Mouse (Mus musculus) kidney, embryonic 14.5 days (tissue): ENCODE measurements around the gene Ccl8. TPM values are rescaled to one million over a fixed set of nuclear protein-coding genes. Genes with fewer than 3 reads are reported as not detected.

Experiments
- ATAC-seq: fragments of 200-750 bp; cut with Nextera tagmentation; 2 replicates; pipeline ENCODE4 v1.8.0; 2017; ENCODE audit warnings: moderate number of reproducible peaks, mild to moderate bottlenecking, moderate TSS enrichment, moderate library complexity; ENCODE audit not compliant: low FRiP score, low TSS enrichment
- H3K27ac ChIP-seq: fragments of 300-500 bp; sonication (generic); 2 replicates; pipeline ENCODE4 v1.5.1; 2014; ENCODE audit warnings: low read depth, mild to moderate bottlenecking, low read length, moderate library complexity, mixed read lengths
- H3K27me3 ChIP-seq: fragments of 300-500 bp; sonication (generic); 2 replicates; pipeline ENCODE4 v1.6.1; 2014; ENCODE audit warnings: mild to moderate bottlenecking, low read length; ENCODE audit not compliant: control insufficient read depth, insufficient read depth
- H3K36me3 ChIP-seq: fragments of 300-500 bp; sonication (generic); 2 replicates; pipeline ENCODE4 v1.6.1; 2014; ENCODE audit warnings: low read length, mixed read lengths; ENCODE audit not compliant: control insufficient read depth, insufficient read depth
- H3K4me1 ChIP-seq: fragments of 300-500 bp; sonication (generic); 2 replicates; pipeline ENCODE4 v1.6.1; 2014; ENCODE audit warnings: low read length, mixed read lengths; ENCODE audit not compliant: control insufficient read depth, insufficient read depth
- H3K4me2 ChIP-seq: fragments of 300-500 bp; sonication (generic); replicated peaks from 2 replicates; pipeline ENCODE4 v1.6.1; 2014; ENCODE audit warnings: low read depth, mild to moderate bottlenecking, low read length
- H3K4me3 ChIP-seq: fragments of 300-500 bp; sonication (generic); 2 replicates; pipeline ENCODE4 v1.5.1; 2014; ENCODE audit warnings: mild to moderate bottlenecking, low read length
- H3K9ac ChIP-seq: fragments of 300-500 bp; sonication (generic); 2 replicates; pipeline ENCODE4 v1.6.1; 2014; ENCODE audit warnings: low read depth, mild to moderate bottlenecking, low read length, moderate library complexity
- H3K9me3 ChIP-seq: fragments of 300-500 bp; sonication (generic); 2 replicates; pipeline ENCODE4 v1.6.1; 2016; ENCODE audit warnings: low read length; ENCODE audit not compliant: control insufficient read depth
- WGBS: fragments of 180-500 bp; shearing (Covaris S2); extraction: QIAGEN DNeasy Blood & Tissue Kit; methylation state at CpG from one replicate; pipeline ENCODE4 v1.1.7; 2014; 5-methylcytosine and 5-hydroxymethylcytosine counted together
- polyA plus RNA-seq: library from polyadenylated mRNA; unstranded; fragments of >200 nt; fragmentation: Nextera tagmentation; extraction: Ambion mirVana; gene quantifications from 2 replicates; pipeline ENCODE4 v1.2.1, GENCODE M21; 2014

Ccl8 gene
- polyA plus RNA-seq, 1 experiment from 2014 or later, result not detected

GRCm38 (mm10) chr11:82139492-82140094 is 24.6 kb downstream of the Ccl8 start:
- 0 out of 2 replicates have a peak, but pooled peaks cover 5% of the 10 kb centered on the region for H3K4me1 ChIP-seq
- ATAC-seq, result peak; percentile 88; the same call in 1 of the 2 replicates
- H3K9ac ChIP-seq, result no peak overlapping the region
- no peak overlapping the region for H3K4me2 ChIP-seq
- WGBS, result 23% methylated on average over 7 of the region's 7 CpGs
- no peaks in the 10 kb centered on the region for H3K9me3 ChIP-seq
- H3K4me3 ChIP-seq, result no peak overlapping the region
- peak overlapping the region; percentile 74; the same call in 1 of the 2 replicates for H3K27ac ChIP-seq
- no peaks in the 10 kb centered on the region for H3K27me3 ChIP-seq
- H3K36me3 ChIP-seq, result no peaks in the 10 kb centered on the region

GRCm38 (mm10) chr11:82159126-82159525 is 44.1 kb downstream of the Ccl8 start:
- no peak overlapping the region for H3K4me3 ChIP-seq
- no peaks in the 10 kb centered on the region for H3K36me3 ChIP-seq
- no peak for ATAC-seq
- no peak overlapping the region for H3K4me2 ChIP-seq
- 92% methylated on average over 2 of the region's 2 CpGs for WGBS
- no peak overlapping the region for H3K9ac ChIP-seq
- no peaks in the 10 kb centered on the region for H3K9me3 ChIP-seq
- H3K4me1 ChIP-seq, result no peaks in the 10 kb centered on the region
- H3K27ac ChIP-seq, result no peak overlapping the region
- H3K27me3 ChIP-seq, result no peaks in the 10 kb centered on the region

GRCm38 (mm10) chr11:82163285-82163684 is 48.3 kb downstream of the Ccl8 start:
- H3K36me3 ChIP-seq, result no peaks in the 10 kb centered on the region
- no peak for ATAC-seq
- no peak overlapping the region for H3K4me3 ChIP-seq
- H3K27me3 ChIP-seq, result no peaks in the 10 kb centered on the region
- H3K4me1 ChIP-seq, result no peaks in the 10 kb centered on the region
- 75% methylated on average over 8 of the region's 8 CpGs for WGBS
- no peak overlapping the region for H3K27ac ChIP-seq
- H3K9ac ChIP-seq, result no peak overlapping the region
- no peaks in the 10 kb centered on the region for H3K9me3 ChIP-seq
- no peak overlapping the region for H3K4me2 ChIP-seq

Other genes with a start within 250 kb of the Ccl8 start
- gene Asic2, start 146.7 kb upstream of the Ccl8 start, polyA plus RNA-seq, result 3.4 and 3.8 TPM in 2 replicates
- gene Ccl2, start 79.6 kb upstream of the Ccl8 start, polyA plus RNA-seq, result 0.92 and 2.7 TPM in 2 replicates
- gene Gm17268, start 76.6 kb upstream of the Ccl8 start, polyA plus RNA-seq, result not detected in 2 replicates
- gene Ccl7, start 69.5 kb upstream of the Ccl8 start, polyA plus RNA-seq, result 0.74 and 0.93 TPM in 2 replicates
- 9.7 and 10.4 TPM in 2 replicates for gene Ccl11, start 57.4 kb upstream of the Ccl8 start, polyA plus RNA-seq
- gene Ccl12, start 13.3 kb upstream of the Ccl8 start, polyA plus RNA-seq, result 0.51 and 1.7 TPM in 2 replicates
- not detected in 2 replicates for gene Ccl1, start 190.5 kb downstream of the Ccl8 start, polyA plus RNA-seq